ENCODE assay signal across 8 mouse cellular contexts in the genomic region with DNA sequence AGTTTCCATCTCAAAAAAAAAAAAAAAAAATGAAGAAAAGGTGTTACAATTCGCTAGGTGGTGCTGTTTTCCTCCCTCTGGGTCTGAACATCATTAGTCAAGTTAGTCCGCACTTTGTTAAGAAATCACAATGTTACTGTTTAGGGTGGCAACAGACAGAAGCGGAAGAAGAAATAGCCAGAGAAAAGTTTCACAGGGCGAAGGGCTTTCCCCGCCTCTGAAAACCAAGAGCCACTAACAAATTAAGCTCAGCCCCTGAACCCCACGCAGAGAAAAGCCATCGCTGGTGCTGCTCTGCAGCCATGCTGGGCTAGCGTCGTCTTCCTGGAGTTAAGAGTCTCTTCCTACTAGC. TPM values are rescaled to one million over a fixed set of nuclear protein-coding genes. Genes with fewer than 3 reads are reported as not detected.
DNase-seq lines count a peak whose midpoint lies in the region; ATAC-seq lines count a peak whose summit lies in the region.

No protein-coding gene starts in this region.

- H3K9ac ChIP-seq in midbrain, embryonic 11.5 days (ENCODE audit: low read length) = peak overlapping the region; percentile 44; the same call in 1 of the 2 replicates

- WGBS in midbrain, embryonic 11.5 days = 2% methylated on average over 9 of the region's 9 CpGs

- H3K4me2 ChIP-seq in midbrain, embryonic 11.5 days = peak overlapping the region; percentile 70

- ATAC-seq in erythroblast, adult 5-6 weeks (replicated peaks; ENCODE audit: low FRiP score, poor library complexity, severe bottlenecking) = 0 out of 2 replicates have a peak, but pooled peaks have one; percentile 30
- ATAC-seq in midbrain, embryonic 11.5 days (ENCODE audit: low FRiP score) = no peak

- intact Hi-C loops in heart, postnatal 14 days (cut with DNase I) = loop anchor here (2.0 kb wide), 2 partner anchors 36 to 50 kb away; no protein-coding TSS in a partner anchor

- peaks cover 22% of the 10 kb centered on the region for H3K27me3 ChIP-seq in midbrain, embryonic 11.5 days (ENCODE audit: control insufficient read depth, insufficient read depth, low read length)
- no peaks in the 10 kb centered on the region for H3K27me3 ChIP-seq in splenic B cell, adult 2 months (ENCODE audit: control insufficient read depth, insufficient read depth, low read length, poor library complexity, severe bottlenecking)

- H3K4me1 ChIP-seq in midbrain, embryonic 11.5 days (ENCODE audit: control insufficient read depth, insufficient read depth, low read length) = peaks cover 13% of the 10 kb centered on the region

- DNase-seq in adrenal gland, postnatal 10 days = peak; percentile 38
- DNase-seq in adrenal gland, postnatal 4 days (ENCODE audit: low spot score in 2 of 2) = no peak
- DNase-seq in T-cell, adult 2 months (ENCODE audit: low spot score) = peak; percentile 81
- DNase-seq in heart, postnatal 14 days = peak; percentile 49 to 53
- peak; percentile 53 to 71 for DNase-seq in kidney, postnatal 4 days
- DNase-seq in midbrain, embryonic 11.5 days (ENCODE audit: low spot score, missing footprints) = peak; percentile 93
- DNase-seq in splenic B cell, adult 2 months (ENCODE audit: low read depth, low spot score) = peak; percentile 94

- no peak overlapping the region for H3K27ac ChIP-seq in midbrain, embryonic 11.5 days (ENCODE audit: low read depth, low read length)

- no peaks in the 10 kb centered on the region for H3K9me3 ChIP-seq in midbrain, embryonic 11.5 days (ENCODE audit: control insufficient read depth, low read length)

- no peaks in the 10 kb centered on the region for H3K36me3 ChIP-seq in midbrain, embryonic 11.5 days (ENCODE audit: control insufficient read depth, insufficient read depth, low read length)
- H3K36me3 ChIP-seq in splenic B cell, adult 2 months (ENCODE audit: control insufficient read depth, insufficient read depth, low read length, poor library complexity, severe bottlenecking) = peaks cover 4% of the 10 kb centered on the region

- H3K4me3 ChIP-seq in midbrain, embryonic 11.5 days (ENCODE audit: low read depth, low read length) = peak overlapping the region; percentile 29

RNA-seq across cellular contexts. Expression of gene Ezr, which starts 4.3 kb away (rescaled TPM):
- total RNA-seq in adrenal gland, postnatal 10 days (2021) = 10 to 100 TPM; 18.2 to 21.2 TPM
- 10 to 100 TPM; 23.7 to 60.5 TPM for total RNA-seq in adrenal gland, postnatal 4 days (2021)
- total RNA-seq in erythroblast, adult 5-6 weeks (2015; ENCODE audit: low replicate concordance) = 9.4 and 23.2 TPM in 2 replicates
- 64.2 and 120 TPM in 2 replicates for total RNA-seq in erythroblast, adult 5-6 weeks (2017; ENCODE audit: low replicate concordance)
- 10 to 100 TPM; 48.8 to 56.9 TPM for total RNA-seq in heart, postnatal 14 days (2021)
- 47.0 and 51.0 TPM in 2 replicates for polyA plus RNA-seq in midbrain, embryonic 11.5 days (2014; fragmentation: Nextera tagmentation; extraction: Ambion mirVana)

Comparison
In these comparisons a context has a peak if more than half of its experiments do, and no peak if none do; other contexts are left out.
1. DNase-seq: peak in adrenal gland, postnatal 10 days (single experiment), T-cell, adult 2 months (single experiment), heart, postnatal 14 days (2 of 2), kidney, postnatal 4 days (2 of 2), midbrain, embryonic 11.5 days (single experiment) and splenic B cell, adult 2 months (single experiment); none in adrenal gland, postnatal 4 days (0 of 2).